Mouse (Mus musculus): ENCODE data around the gene Snrpa. TPM values are rescaled to one million over a fixed set of nuclear protein-coding genes. Genes with fewer than 3 reads are reported as not detected.

The Snrpa gene
- polyA plus RNA-seq, 1 experiment from 2014 or later = 251 TPM

GRCm38 (mm10) chr7:27189271-27189931 lies 6.7 kb downstream of the Snrpa start:
- no peaks in the 10 kb centered on the region for H3K9me3 ChIP-seq (ENCODE audit: control insufficient read depth, low read length)
- 98% methylated on average over 10 of the region's 10 CpGs for WGBS
- peaks cover 9% of the 10 kb centered on the region for H3K4me1 ChIP-seq (ENCODE audit: control insufficient read depth, insufficient read depth, low read length)
- H3K27ac ChIP-seq (ENCODE audit: low read length) = no peak overlapping the region
- ATAC-seq = no peak
- peaks cover 77% of the 10 kb centered on the region for H3K36me3 ChIP-seq (ENCODE audit: control insufficient read depth, insufficient read depth, low read length)
- H3K27me3 ChIP-seq (replicated peaks; ENCODE audit: control insufficient read depth, insufficient read depth, low read length) = no peaks in the 10 kb centered on the region
- no peak overlapping the region for H3K4me2 ChIP-seq (ENCODE audit: low read depth, low read length)
- no peak overlapping the region for H3K4me3 ChIP-seq (ENCODE audit: low read length)
- no peak overlapping the region for H3K9ac ChIP-seq (ENCODE audit: low read depth, low read length)

- H3K4me3 ChIP-seq (ENCODE audit: low read length) = no peak overlapping the region
- no peaks in the 10 kb centered on the region for H3K27me3 ChIP-seq (replicated peaks; ENCODE audit: control insufficient read depth, insufficient read depth, low read length)
- no peaks in the 10 kb centered on the region for H3K9me3 ChIP-seq (ENCODE audit: control insufficient read depth, low read length)
- no peak overlapping the region for H3K4me2 ChIP-seq (ENCODE audit: low read depth, low read length)
- ATAC-seq = no peak
- 92% methylated on average over 5 of the region's 5 CpGs for WGBS
- H3K4me1 ChIP-seq (ENCODE audit: control insufficient read depth, insufficient read depth, low read length) = no peaks in the 10 kb centered on the region
- no peak overlapping the region for H3K9ac ChIP-seq (ENCODE audit: low read depth, low read length)
- no peak overlapping the region for H3K27ac ChIP-seq (ENCODE audit: low read length)
- H3K36me3 ChIP-seq (ENCODE audit: control insufficient read depth, insufficient read depth, low read length) = peaks cover 58% of the 10 kb centered on the region
Measured at GRCm38 (mm10) chr7:27185986-27186385, 10.1 kb downstream of the Snrpa start.

- no peak overlapping the region for H3K4me2 ChIP-seq (ENCODE audit: low read depth, low read length)
- peaks cover 48% of the 10 kb centered on the region for H3K36me3 ChIP-seq (ENCODE audit: control insufficient read depth, insufficient read depth, low read length)
- 65% methylated on average over 3 of the region's 3 CpGs for WGBS
- no peak overlapping the region for H3K9ac ChIP-seq (ENCODE audit: low read depth, low read length)
- no peak for ATAC-seq
- H3K27ac ChIP-seq (ENCODE audit: low read length) = no peak overlapping the region
- peaks cover 6% of the 10 kb centered on the region for H3K4me1 ChIP-seq (ENCODE audit: control insufficient read depth, insufficient read depth, low read length)
- H3K27me3 ChIP-seq (replicated peaks; ENCODE audit: control insufficient read depth, insufficient read depth, low read length) = no peaks in the 10 kb centered on the region
- no peak overlapping the region for H3K4me3 ChIP-seq (ENCODE audit: low read length)
- no peaks in the 10 kb centered on the region for H3K9me3 ChIP-seq (ENCODE audit: control insufficient read depth, low read length)
Measured at GRCm38 (mm10) chr7:27184964-27185363, 11.1 kb downstream of the Snrpa start.

GRCm38 (mm10) chr7:27182498-27182897 lies 13.6 kb downstream of the Snrpa start:
- no peak overlapping the region for H3K27ac ChIP-seq (ENCODE audit: low read length)
- H3K9ac ChIP-seq (ENCODE audit: low read depth, low read length) = no peak overlapping the region
- H3K4me1 ChIP-seq (ENCODE audit: control insufficient read depth, insufficient read depth, low read length) = peaks cover 11% of the 10 kb centered on the region
- peaks cover 24% of the 10 kb centered on the region for H3K36me3 ChIP-seq (ENCODE audit: control insufficient read depth, insufficient read depth, low read length)
- H3K27me3 ChIP-seq (replicated peaks; ENCODE audit: control insufficient read depth, insufficient read depth, low read length) = no peaks in the 10 kb centered on the region
- no peak overlapping the region for H3K4me3 ChIP-seq (ENCODE audit: low read length)
- H3K4me2 ChIP-seq (ENCODE audit: low read depth, low read length) = no peak overlapping the region
- H3K9me3 ChIP-seq (ENCODE audit: control insufficient read depth, low read length) = no peaks in the 10 kb centered on the region
- WGBS = 71% methylated on average over 1 of the region's 1 CpGs
- no peak for ATAC-seq

GRCm38 (mm10) chr7:27180837-27181695 lies 15.0 kb downstream of the Snrpa start, which contains the start of the genes Gm21983 and Mia:
Gene Gm21983 (minus strand): TSS chr7:27181086.
Gene Mia (minus strand): TSS chr7:27181157.
- WGBS = 66% methylated on average over 14 of the region's 14 CpGs
- Histone ChIP-seq H3K4me2 (ENCODE audit: low read depth, low read length) (no peak within 1 kb of the TSS), H3K9me3 (ENCODE audit: control insufficient read depth, low read length) (no peaks in the 10 kb centered on the region), H3K27me3 (replicated peaks; ENCODE audit: control insufficient read depth, insufficient read depth, low read length) (no peaks in the 10 kb centered on the region), H3K4me3 (ENCODE audit: low read length) (no peak within 1 kb of the TSS), H3K4me1 (ENCODE audit: control insufficient read depth, insufficient read depth, low read length) (peaks cover 11% of the 10 kb centered on the region), H3K36me3 (ENCODE audit: control insufficient read depth, insufficient read depth, low read length) (peaks cover 14% of the 10 kb centered on the region), H3K27ac (ENCODE audit: low read length) (peak within 1 kb of the TSS; percentile 37; the same call in 1 of the 2 replicates), H3K9ac (ENCODE audit: low read depth, low read length) (no peak within 1 kb of the TSS)
- no peak for ATAC-seq

GRCm38 (mm10) chr7:27180036-27180435 lies 16.0 kb downstream of the Snrpa start:
- ATAC-seq = no peak
- Histone ChIP-seq H3K27ac (ENCODE audit: low read length) (peak overlapping the region; percentile 37; the same call in 1 of the 2 replicates), H3K4me3 (ENCODE audit: low read length) (no peak overlapping the region), H3K9ac (ENCODE audit: low read depth, low read length) (no peak overlapping the region), H3K36me3 (ENCODE audit: control insufficient read depth, insufficient read depth, low read length) (peaks cover 4% of the 10 kb centered on the region), H3K9me3 (ENCODE audit: control insufficient read depth, low read length) (no peaks in the 10 kb centered on the region), H3K4me2 (ENCODE audit: low read depth, low read length) (no peak overlapping the region), H3K4me1 (ENCODE audit: control insufficient read depth, insufficient read depth, low read length) (peaks cover 11% of the 10 kb centered on the region), H3K27me3 (replicated peaks; ENCODE audit: control insufficient read depth, insufficient read depth, low read length) (no peaks in the 10 kb centered on the region)
- WGBS = 32% methylated on average over 5 of the region's 5 CpGs

- peak overlapping the region; percentile 61 for H3K4me2 ChIP-seq (ENCODE audit: low read depth, low read length)
- no peaks in the 10 kb centered on the region for H3K27me3 ChIP-seq (replicated peaks; ENCODE audit: control insufficient read depth, insufficient read depth, low read length)
Measured at GRCm38 (mm10) chr7:27179217-27179918, 16.7 kb downstream of the Snrpa start.

GRCm38 (mm10) chr7:27178324-27179216 lies 17.5 kb downstream of the Snrpa start, which contains the start of gene Rab4b:
Gene Rab4b (minus strand): TSS chr7:27178896.
- under 1% methylated on average over 53 of the region's 53 CpGs for WGBS
- no peaks in the 10 kb centered on the region for H3K9me3 ChIP-seq (ENCODE audit: control insufficient read depth, low read length)
- peak within 1 kb of the TSS; percentile 61 for H3K4me2 ChIP-seq (ENCODE audit: low read depth, low read length)
- H3K36me3 ChIP-seq (ENCODE audit: control insufficient read depth, insufficient read depth, low read length) = no peaks in the 10 kb centered on the region
- H3K4me3 ChIP-seq (ENCODE audit: low read length) = peak within 1 kb of the TSS; percentile 88
- H3K27me3 ChIP-seq (replicated peaks; ENCODE audit: control insufficient read depth, insufficient read depth, low read length) = no peaks in the 10 kb centered on the region
- H3K4me1 ChIP-seq (ENCODE audit: control insufficient read depth, insufficient read depth, low read length) = peaks cover 11% of the 10 kb centered on the region
- ATAC-seq = peak; percentile 98
- peak within 1 kb of the TSS; percentile 97 for H3K27ac ChIP-seq (ENCODE audit: low read length)
- H3K9ac ChIP-seq (ENCODE audit: low read depth, low read length) = peak within 1 kb of the TSS; percentile 73

More at GRCm38 (mm10) chr7:27179217-27179918, 16.7 kb downstream of the Snrpa start:
- Histone ChIP-seq H3K4me3 (ENCODE audit: low read length) (peak overlapping the region; percentile 88), H3K27ac (ENCODE audit: low read length) (peak overlapping the region; percentile 73), H3K36me3 (ENCODE audit: control insufficient read depth, insufficient read depth, low read length) (no peaks in the 10 kb centered on the region), H3K9ac (ENCODE audit: low read depth, low read length) (peak overlapping the region; percentile 58), H3K9me3 (ENCODE audit: control insufficient read depth, low read length) (no peaks in the 10 kb centered on the region), H3K4me1 (ENCODE audit: control insufficient read depth, insufficient read depth, low read length) (peaks cover 11% of the 10 kb centered on the region)
- 47% methylated on average over 16 of the region's 16 CpGs for WGBS
- ATAC-seq = no peak
